32 mouse cellular contexts compared by ENCODE assay signal in the genomic region with DNA sequence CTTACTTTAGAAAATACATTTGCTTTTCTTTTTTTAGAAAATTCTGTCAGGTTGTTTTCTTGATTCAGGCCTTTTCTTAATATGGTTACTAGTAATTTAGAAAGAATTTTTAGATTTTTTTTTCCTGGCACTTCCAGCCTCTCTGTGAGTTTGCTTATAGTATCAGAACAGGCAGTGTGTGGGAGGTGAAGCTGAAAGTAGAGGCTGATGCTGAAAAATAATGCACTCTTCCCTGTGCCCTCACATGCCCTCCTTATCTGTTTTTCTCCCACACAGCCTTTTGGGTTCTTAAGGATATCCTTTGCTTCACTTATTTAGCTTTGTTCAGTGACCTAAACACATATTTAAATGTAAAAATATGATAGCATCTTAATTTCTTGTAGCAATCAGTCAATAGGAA. TPM values are rescaled to one million over a fixed set of nuclear protein-coding genes. Genes with fewer than 3 reads are reported as not detected.
A peak's percentile ranks its signal among the peaks of the same experiment; 100 is the strongest.
DNase-seq lines count a peak whose midpoint lies in the region; TF ChIP-seq lines count a peak whose summit lies in the region.
"Had no signal": no experiment of that assay in that cellular context is flagged by ENCODE, and none has a peak within 500 bp of the region (broad histone marks: within the 10 kb centered on the region; RNA-seq: fewer than 3 reads in every experiment).

No protein-coding gene starts in this region.

- TF ChIP-seq CTCF in left cerebral cortex, adult 2 months (IDR thresholded peaks at IDR 0.05): no peak

- H3K27ac ChIP-seq in left cerebral cortex, adult 2 months: no peak overlapping the region
- H3K27ac ChIP-seq: embryonic facial prominence, embryonic 12.5 days; embryonic facial prominence, embryonic 15.5 days; heart, embryonic 15.5 days; hindbrain, embryonic 10.5 days; hindbrain, embryonic 14.5 days; hindbrain, postnatal 0 days had no signal

- intact Hi-C loops in left cerebral cortex, postnatal 14 days (cut with DNase I): no loop called here
- intact Hi-C loops in left cerebral cortex, adult 2 months (cut with DNase I): no loop called here

- DNase-seq in frontal cortex, adult 2 months (ENCODE audit: extremely low spot score in 1 of 2, low spot score in 1 of 2): peak; percentile 8 to 55
- no peak for DNase-seq in frontal cortex, postnatal 14 days (ENCODE audit: low spot score in 2 of 2)
- peak; percentile 26 to 68 for DNase-seq in left cerebral cortex, postnatal 14 days (ENCODE audit: low spot score in 2 of 2)
- no peak for DNase-seq in left cerebral cortex, adult 2 months (ENCODE audit: extremely low spot score in 1 of 2, low spot score in 2 of 2)
- peak; percentile 4 to 10 for DNase-seq in right cerebral cortex, adult 2 months (ENCODE audit: low spot score in 2 of 2)
- no peak for DNase-seq in right cerebral cortex, postnatal 25 days
- peak; percentile 74 for DNase-seq in brain, adult 2 months (ENCODE audit: low read depth, low spot score)
- DNase-seq in kidney, postnatal 14 days: no peak
- DNase-seq: adrenal gland, postnatal 10 days; adrenal gland, postnatal 36 days; B cell, adult 2 months; cerebellum, adult 11 months; cerebellum, adult 2 months; cerebellum, adult 9-11 months; cerebellum, postnatal 25 days; forebrain, postnatal 0 days; gastrocnemius, postnatal 25 days; heart, adult 18-20 months; heart, postnatal 10 days; heart, postnatal 36 days had no signal

- no peak overlapping the region for H3K4me3 ChIP-seq in left cerebral cortex, adult 2 months
- H3K4me3 ChIP-seq: embryonic facial prominence, embryonic 12.5 days; embryonic facial prominence, embryonic 15.5 days; heart, embryonic 12.5 days; heart, embryonic 15.5 days; hindbrain, embryonic 10.5 days had no signal

RNA-seq across cellular contexts. Expression of a gene that starts 30.0 kb away (rescaled TPM):
- polyA plus RNA-seq in frontal cortex, adult 2 months (2012; rRNA removed): 10.6 and 11.2 TPM in 2 replicates
- 10 to 100 TPM; 12.5 to 14.3 TPM for total RNA-seq in left cerebral cortex, postnatal 14 days (2021)
- total RNA-seq in left cerebral cortex, adult 2 months (2021): 1 to 10 TPM; 6.5 to 6.8 TPM
- total RNA-seq: CH12.LX; common myeloid progenitor, adult 5-6 weeks had no signal
- polyA plus RNA-seq: G1E; gonadal fat pad, adult 2 months; Patski had no signal

Comparison
In these comparisons a context has a peak if more than half of its experiments do, and no peak if none do; other contexts are left out.
1. DNase-seq: peak in frontal cortex, adult 2 months (2 of 2), left cerebral cortex, postnatal 14 days (2 of 2), right cerebral cortex, adult 2 months (2 of 2) and brain, adult 2 months (single experiment); none in frontal cortex, postnatal 14 days (0 of 2), left cerebral cortex, adult 2 months (0 of 2), right cerebral cortex, postnatal 25 days (single experiment) and kidney, postnatal 14 days (single experiment).